Mouse (Mus musculus): Measurements from ENCODE around the gene Crim1.

DNA sequence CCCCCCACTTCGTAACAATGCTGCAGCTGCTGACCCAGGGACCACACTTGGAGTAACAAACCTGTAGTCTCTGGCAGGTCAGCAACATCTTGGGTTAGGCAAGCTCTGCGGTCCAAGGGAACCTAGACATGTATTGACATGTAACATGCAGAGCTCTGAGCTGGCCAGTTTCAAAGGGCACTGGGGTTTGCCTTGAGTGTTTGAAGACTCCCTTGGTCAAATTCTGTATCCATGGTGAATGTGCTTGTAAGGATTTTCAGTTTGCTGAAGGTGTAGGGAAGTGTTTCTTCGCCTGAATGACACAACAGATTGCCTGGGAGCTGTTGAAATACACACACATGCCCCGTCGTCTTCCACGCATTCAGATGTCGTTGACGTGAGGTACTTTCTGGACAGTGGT lies 72.1 kb downstream of the Crim1 start:
- no peak for TF ChIP-seq ZNF384 (IDR thresholded peaks at IDR 0.05; ENCODE audit: low read depth, low read length)
- no peak for TF ChIP-seq ZC3H11A (IDR thresholded peaks at IDR 0.05; ENCODE audit: borderline replicate concordance, low read depth, low read length)
